Mouse (Mus musculus) heart, embryonic 15.5 days (tissue): ENCODE results near the gene Mptx1. TPM values are rescaled to one million over a fixed set of nuclear protein-coding genes. Genes with fewer than 3 reads are reported as not detected.
"Not testable (repeated sequence)": the region's sequence is repeated elsewhere in the genome, so short reads cannot be mapped to it uniquely, and the experiment has no call there.

ENCODE experiments used
- ATAC-seq: fragments of 200-750 bp; cut with Nextera tagmentation; replicated peaks from 2 replicates; pipeline ENCODE4 v1.8.0; 2017; ENCODE audit warnings: low read depth, moderate TSS enrichment; ENCODE audit not compliant: insufficient number of reproducible peaks, insufficient read depth, low FRiP score
- H3K27ac ChIP-seq: fragments of 300-500 bp; sonication (generic); 2 replicates; pipeline ENCODE4 v1.5.1; 2015; ENCODE audit warnings: mild to moderate bottlenecking, inconsistent platforms
- H3K27me3 ChIP-seq: fragments of 300-500 bp; sonication (generic); 2 replicates; pipeline ENCODE4 v1.6.1; 2015; ENCODE audit warnings: inconsistent platforms
- H3K36me3 ChIP-seq: fragments of 300-500 bp; sonication (generic); 2 replicates; pipeline ENCODE4 v1.6.1; 2015; ENCODE audit warnings: mild to moderate bottlenecking, inconsistent platforms
- H3K4me1 ChIP-seq: fragments of 300-500 bp; sonication (generic); replicated peaks from 2 replicates; pipeline ENCODE4 v1.6.1; 2015; ENCODE audit warnings: inconsistent platforms
- H3K4me2 ChIP-seq: fragments of 300-500 bp; sonication (generic); 2 replicates; pipeline ENCODE4 v1.6.1; 2015; ENCODE audit warnings: inconsistent platforms, mild to moderate bottlenecking, moderate library complexity
- H3K4me3 ChIP-seq: fragments of 300-500 bp; sonication (generic); 2 replicates; pipeline ENCODE4 v1.5.1; 2015; ENCODE audit warnings: mild to moderate bottlenecking, inconsistent platforms
- H3K9ac ChIP-seq: fragments of 300-500 bp; sonication (generic); 2 replicates; pipeline ENCODE4 v1.6.1; 2015; ENCODE audit warnings: mild to moderate bottlenecking, inconsistent platforms
- H3K9me3 ChIP-seq: fragments of 300-500 bp; sonication (generic); replicated peaks from 2 replicates; pipeline ENCODE4 v1.6.1; 2016; ENCODE audit warnings: inconsistent platforms
- WGBS: fragments of 180-500 bp; shearing (Covaris S2); methylation state at CpG from one replicate; pipeline ENCODE4 v1.1.7; 2015; ENCODE audit warnings: mixed read lengths; 5-methylcytosine and 5-hydroxymethylcytosine counted together
- polyA plus RNA-seq: library from polyadenylated mRNA; unstranded; fragments of >200 nt; fragmentation: Nextera tagmentation; extraction: Ambion mirVana; gene quantifications from 2 replicates; pipeline ENCODE4 v1.2.1, GENCODE M21; 2015

The Mptx1 gene
- polyA plus RNA-seq = not detected in 2 replicates

DNA sequence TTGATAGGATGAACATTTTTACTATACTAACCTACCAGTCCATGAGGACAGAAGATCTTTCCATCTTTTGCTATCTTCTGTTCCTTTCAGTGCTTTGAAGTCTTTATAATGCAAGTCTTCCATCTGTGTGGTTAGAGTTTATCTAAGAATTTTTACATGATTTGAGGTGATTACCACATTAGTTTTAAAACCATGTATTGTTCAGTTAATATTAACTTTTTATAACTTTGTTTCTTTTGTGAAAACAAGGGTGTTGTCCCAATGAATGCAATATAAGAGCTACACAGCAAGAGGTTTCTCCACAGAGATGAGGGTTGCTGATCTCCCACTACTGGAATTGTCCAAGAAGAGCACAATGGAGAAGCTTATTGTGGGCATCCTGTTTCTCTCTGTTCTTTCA is at the start of gene Mptx1:
Gene Mptx1 (plus strand): TSS at position 301 of the 400 bp plus-strand sequence.
- Histone ChIP-seq H3K36me3 (no peaks in the 10 kb centered on the region), H3K4me2 (no peak within 1 kb of the TSS), H3K9me3 (no peaks in the 10 kb centered on the region), H3K27me3 (no peaks in the 10 kb centered on the region), H3K27ac (no peak within 1 kb of the TSS), H3K4me1 (no peaks in the 10 kb centered on the region), H3K9ac (no peak within 1 kb of the TSS), H3K4me3 (no peak within 1 kb of the TSS)
- no peak for ATAC-seq

DNA sequence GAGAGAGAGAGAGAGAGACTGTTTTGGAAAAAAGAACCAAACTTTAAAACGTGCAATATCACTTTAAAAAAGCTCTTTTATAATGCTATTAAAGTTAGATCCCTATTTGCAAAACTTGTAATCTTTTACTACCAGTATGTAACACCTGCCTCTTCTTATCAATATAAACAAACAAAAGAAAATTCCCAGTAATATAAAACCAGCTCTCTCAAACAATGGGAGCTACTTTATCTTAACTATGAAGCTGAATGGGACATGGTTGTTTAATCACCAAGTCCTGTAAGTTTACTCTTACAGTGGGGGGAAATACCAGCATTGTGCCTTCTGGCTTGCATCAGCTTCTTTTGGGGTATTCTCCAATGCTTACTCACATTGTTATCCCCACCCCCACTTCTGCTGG is 27.2 kb upstream of the Mptx1 start:
- WGBS = 52% methylated on average over 1 of the region's 1 CpGs
- Histone ChIP-seq H3K27me3 (no peaks in the 10 kb centered on the region), H3K9ac (no peak overlapping the region), H3K36me3 (no peaks in the 10 kb centered on the region), H3K27ac (no peak overlapping the region), H3K4me1 (no peaks in the 10 kb centered on the region), H3K4me2 (no peak overlapping the region), H3K4me3 (no peak overlapping the region), H3K9me3 (no peaks in the 10 kb centered on the region)
- ATAC-seq = no peak; the same call in 1 of the 2 replicates

DNA sequence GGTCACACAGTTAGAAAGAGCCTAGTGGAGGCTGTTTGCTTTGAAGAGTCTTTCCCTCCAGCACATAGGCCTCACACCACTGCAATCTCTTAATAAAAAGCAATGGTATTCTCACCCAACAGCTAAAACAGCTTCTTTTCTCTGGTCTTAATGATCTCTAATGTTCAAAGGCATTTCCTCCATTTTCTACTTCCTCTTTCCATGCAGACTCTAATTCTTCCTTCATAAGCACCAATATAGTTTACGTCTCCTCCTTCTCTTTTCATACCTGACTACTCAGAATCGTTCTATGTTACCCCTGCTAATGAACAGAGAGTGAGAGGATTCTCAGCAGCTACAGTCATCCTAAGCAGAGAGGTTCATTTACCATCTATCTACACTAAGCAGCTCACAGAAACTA is 13.0 kb upstream of the Mptx1 start:
- no peaks in the 10 kb centered on the region for H3K9me3 ChIP-seq
- no peaks in the 10 kb centered on the region for H3K4me1 ChIP-seq
- no peak overlapping the region for H3K27ac ChIP-seq
- 80% methylated on average over 2 of the region's 2 CpGs for WGBS
- H3K4me2 ChIP-seq = no peak overlapping the region
- ATAC-seq = no peak
- H3K36me3 ChIP-seq = no peaks in the 10 kb centered on the region
- H3K27me3 ChIP-seq = no peaks in the 10 kb centered on the region
- no peak overlapping the region for H3K4me3 ChIP-seq
- no peak overlapping the region for H3K9ac ChIP-seq

DNA sequence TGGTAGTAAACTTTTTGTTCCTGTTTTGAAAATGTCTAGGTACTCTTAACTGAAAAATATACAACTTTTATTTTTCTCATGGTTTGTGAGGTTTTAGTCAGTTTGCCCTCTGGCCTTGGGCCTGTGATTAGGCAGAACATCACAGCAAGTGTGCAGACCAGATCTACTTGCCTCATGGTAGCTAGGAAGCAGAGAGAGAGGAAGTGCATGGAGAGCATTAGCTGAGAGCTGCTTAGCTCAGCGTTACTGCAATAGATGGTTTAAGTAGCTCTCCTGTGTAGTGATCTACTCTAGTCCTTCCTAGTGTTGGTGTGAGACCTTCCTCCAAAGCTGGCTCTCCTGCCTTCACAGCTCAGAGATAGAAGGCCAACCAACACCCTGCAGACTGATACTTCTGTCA is 23.3 kb downstream of the Mptx1 start:
- H3K9ac ChIP-seq, ATAC-seq, H3K36me3 ChIP-seq, H3K27ac ChIP-seq, H3K4me2 ChIP-seq, H3K27me3 ChIP-seq, H3K9me3 ChIP-seq, H3K4me1 ChIP-seq, H3K4me3 ChIP-seq: not testable (repeated sequence)
- WGBS = 55% methylated on average over 1 of the region's 1 CpGs

DNA sequence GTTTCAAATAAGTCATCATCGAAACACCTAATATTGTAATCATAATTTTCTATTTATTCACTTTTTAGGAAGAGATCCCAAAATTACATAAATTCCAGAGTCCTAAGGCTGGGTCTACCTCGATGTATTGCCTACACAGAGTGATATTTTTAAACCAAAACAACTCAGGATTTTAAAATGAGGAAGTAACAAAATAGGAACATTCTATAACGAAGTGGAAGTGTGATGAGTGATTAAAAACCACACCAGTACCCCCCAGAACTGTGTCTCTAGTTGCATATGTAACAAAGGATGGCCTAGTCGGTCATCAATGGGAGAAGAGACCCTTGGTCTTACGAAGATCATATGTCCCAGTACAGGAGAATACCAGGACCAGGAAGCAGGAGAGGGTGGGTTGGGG is 24.3 kb downstream of the Mptx1 start:
- H3K27ac ChIP-seq = no peak overlapping the region
- H3K4me2 ChIP-seq = no peak overlapping the region
- H3K4me1 ChIP-seq = no peaks in the 10 kb centered on the region
- no peak for ATAC-seq
- no peaks in the 10 kb centered on the region for H3K36me3 ChIP-seq
- 63% methylated on average over 5 of the region's 5 CpGs for WGBS
- H3K9me3 ChIP-seq = no peaks in the 10 kb centered on the region
- H3K9ac ChIP-seq = no peak overlapping the region
- no peak overlapping the region for H3K4me3 ChIP-seq
- no peaks in the 10 kb centered on the region for H3K27me3 ChIP-seq

DNA sequence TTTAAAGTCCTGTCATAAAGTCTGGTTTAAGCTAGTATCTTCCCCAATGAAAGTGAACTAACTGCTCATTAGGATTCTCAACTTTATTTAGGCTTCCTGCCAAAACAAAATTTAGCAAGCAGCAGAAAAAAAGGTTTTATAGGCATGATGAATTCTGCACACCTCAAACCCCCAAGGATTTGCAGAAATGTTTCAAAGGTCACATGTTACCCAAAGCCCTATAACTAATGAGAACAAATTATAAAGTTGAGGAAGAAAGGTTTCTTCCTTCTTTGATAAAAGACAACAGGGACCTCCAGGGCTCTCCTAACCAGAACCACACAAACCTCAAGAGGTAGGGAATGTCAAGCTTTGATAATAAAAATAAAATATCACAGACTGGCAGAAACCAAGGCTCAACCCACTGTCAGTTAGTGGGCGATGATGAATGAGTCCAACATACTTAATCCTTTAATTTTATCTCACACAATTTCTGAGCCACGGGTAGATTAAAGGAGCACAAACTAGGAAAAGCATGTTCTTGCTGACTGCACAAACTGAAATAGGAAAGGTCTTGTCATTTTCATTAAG is 34.6 kb downstream of the Mptx1 start, which contains the start of gene Olfr417:
Gene Olfr417 (plus strand): TSS at position 241 of the 570 bp plus-strand sequence.
- no peaks in the 10 kb centered on the region for H3K27me3 ChIP-seq
- no peak for ATAC-seq
- H3K9me3 ChIP-seq = no peaks in the 10 kb centered on the region
- H3K4me2 ChIP-seq = no peak within 1 kb of the TSS
- no peaks in the 10 kb centered on the region for H3K36me3 ChIP-seq
- H3K4me1 ChIP-seq = no peaks in the 10 kb centered on the region
- no peak within 1 kb of the TSS for H3K27ac ChIP-seq
- H3K9ac ChIP-seq = no peak within 1 kb of the TSS
- no peak within 1 kb of the TSS for H3K4me3 ChIP-seq
- 65% methylated on average over 2 of the region's 2 CpGs for WGBS

DNA sequence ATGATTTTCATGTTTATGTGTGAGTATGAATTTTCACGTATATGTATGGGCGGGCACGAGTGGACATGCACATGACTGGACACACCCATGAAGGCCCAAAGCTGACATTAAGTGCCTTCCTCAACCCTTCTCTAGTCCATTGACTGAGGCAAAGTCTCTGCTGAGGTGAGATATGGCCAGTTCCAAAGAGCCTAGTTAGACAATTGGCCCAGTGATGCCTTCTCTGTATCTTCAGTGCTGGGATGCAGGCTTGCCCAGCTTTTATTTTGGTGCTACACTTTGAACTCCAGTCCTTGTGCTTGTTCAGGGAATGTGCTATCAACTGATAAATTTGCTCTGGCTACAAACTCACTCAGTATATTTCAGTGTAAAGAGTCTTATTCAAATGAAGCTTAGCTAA is 43.5 kb downstream of the Mptx1 start:
- H3K27me3 ChIP-seq = no peaks in the 10 kb centered on the region
- no peak overlapping the region for H3K9ac ChIP-seq
- H3K27ac ChIP-seq = no peak overlapping the region
- ATAC-seq = no peak
- no peaks in the 10 kb centered on the region for H3K9me3 ChIP-seq
- no peaks in the 10 kb centered on the region for H3K36me3 ChIP-seq
- H3K4me3 ChIP-seq = no peak overlapping the region
- 90% methylated on average over 3 of the region's 3 CpGs for WGBS
- H3K4me2 ChIP-seq = no peak overlapping the region
- no peaks in the 10 kb centered on the region for H3K4me1 ChIP-seq

Other genes with a start within 250 kb of the Mptx1 start
- gene Olfr429, start 246.2 kb upstream of the Mptx1 start, polyA plus RNA-seq = not detected in 2 replicates
- not detected in 2 replicates for gene Olfr427, start 233.6 kb upstream of the Mptx1 start, polyA plus RNA-seq
- not detected in 2 replicates for gene Olfr231, start 209.4 kb upstream of the Mptx1 start, polyA plus RNA-seq
- gene Olfr424, start 199.0 kb upstream of the Mptx1 start, polyA plus RNA-seq = not detected in 2 replicates
- 0.18 TPM in 1 of 2 replicates, not detected in the other for gene Olfr420, start 174.9 kb upstream of the Mptx1 start, polyA plus RNA-seq
- gene Spta1, start 157.7 kb upstream of the Mptx1 start, polyA plus RNA-seq = 1.7 and 2.2 TPM in 2 replicates
- gene Olfr419, start 78.5 kb upstream of the Mptx1 start, polyA plus RNA-seq = not detected in 2 replicates
- gene Olfr417, start 34.6 kb downstream of the Mptx1 start, polyA plus RNA-seq = not detected in 2 replicates
- gene Olfr248, start 60.5 kb downstream of the Mptx1 start, polyA plus RNA-seq = not detected in 2 replicates
- gene Olfr414, start 93.5 kb downstream of the Mptx1 start, polyA plus RNA-seq = not detected in 2 replicates
- not detected in 2 replicates for gene Olfr220, start 111.6 kb downstream of the Mptx1 start, polyA plus RNA-seq
- gene Fmn2, start 171.3 kb downstream of the Mptx1 start, polyA plus RNA-seq = 0.34 TPM in 2 replicates